Mouse (Mus musculus) intestine, embryonic 14.5 days (tissue): ENCODE results near the gene Micu1. TPM values are rescaled to one million over a fixed set of nuclear protein-coding genes. Genes with fewer than 3 reads are reported as not detected.

ENCODE experiments used
- ATAC-seq: fragments of 200-750 bp; cut with Nextera tagmentation; replicated peaks from 2 replicates; pipeline ENCODE4 v1.8.0; 2017; ENCODE audit warnings: low read depth, moderate number of reproducible peaks, moderate TSS enrichment, moderate library complexity; ENCODE audit not compliant: low FRiP score, low TSS enrichment
- DNase-seq: peaks from one replicate; pipeline ENCODE4 v3.0.0-alpha.2; 2018; ENCODE audit warnings: low spot score
- H3K27ac ChIP-seq: fragments of 300-500 bp; sonication (generic); 2 replicates; pipeline ENCODE4 v1.5.1; 2014; ENCODE audit warnings: low read depth, mild to moderate bottlenecking, control low read depth
- H3K27me3 ChIP-seq: fragments of 300-500 bp; sonication (generic); replicated peaks from 2 replicates; pipeline ENCODE4 v1.6.1; 2014; ENCODE audit warnings: low read length, control low read depth; ENCODE audit not compliant: control insufficient read depth, insufficient read depth
- H3K36me3 ChIP-seq: fragments of 300-500 bp; sonication (generic); 2 replicates; pipeline ENCODE4 v1.6.1; 2014; ENCODE audit warnings: low read length, control low read depth; ENCODE audit not compliant: control insufficient read depth, insufficient read depth
- H3K4me1 ChIP-seq: fragments of 300-500 bp; sonication (generic); replicated peaks from 2 replicates; pipeline ENCODE4 v1.6.1; 2014; ENCODE audit warnings: low read length, control low read depth, mixed read lengths; ENCODE audit not compliant: control insufficient read depth, insufficient read depth
- H3K4me2 ChIP-seq: fragments of 300-500 bp; sonication (generic); 2 replicates; pipeline ENCODE4 v1.6.1; 2014; ENCODE audit warnings: low read length
- H3K4me3 ChIP-seq: fragments of 300-500 bp; sonication (generic); 2 replicates; pipeline ENCODE4 v1.5.1; 2014; ENCODE audit warnings: low read depth, low read length, control low read depth, mixed read lengths
- H3K9ac ChIP-seq: fragments of 300-500 bp; sonication (generic); 2 replicates; pipeline ENCODE4 v1.6.1; 2014; ENCODE audit warnings: mild to moderate bottlenecking, low read length
- H3K9me3 ChIP-seq: fragments of 300-500 bp; sonication (generic); 2 replicates; pipeline ENCODE4 v1.6.1; 2016; ENCODE audit warnings: low read length, control low read depth; ENCODE audit not compliant: control insufficient read depth
- WGBS: fragments of 180-500 bp; shearing (Covaris S2); extraction: QIAGEN DNeasy Blood & Tissue Kit; methylation state at CpG from one replicate; pipeline ENCODE4 v1.1.7; 2014; 5-methylcytosine and 5-hydroxymethylcytosine counted together
- polyA plus RNA-seq: library from polyadenylated mRNA; unstranded; fragments of >200 nt; fragmentation: Nextera tagmentation; extraction: Ambion mirVana; gene quantifications from 2 replicates; pipeline ENCODE4 v1.2.1, GENCODE M21; 2014

The Micu1 gene
- polyA plus RNA-seq, 1 experiment from 2014 or later: 65.8 TPM

- H3K4me3 ChIP-seq: no peak overlapping the region
These were observed 27.0 kb downstream of the Micu1 start for GRCm38 (mm10) chr10:59729261-59729660.

GRCm38 (mm10) chr10:59729842-59730241 is 27.6 kb downstream of the Micu1 start:
- Histone ChIP-seq H3K4me1 (no peaks in the 10 kb centered on the region), H3K9ac (no peak overlapping the region), H3K9me3 (no peaks in the 10 kb centered on the region), H3K27me3 (no peaks in the 10 kb centered on the region), H3K36me3 (peaks cover 28% of the 10 kb centered on the region), H3K27ac (no peak overlapping the region), H3K4me2 (no peak overlapping the region), H3K4me3 (no peak overlapping the region)
- ATAC-seq: no peak
- DNase-seq: no peak
- WGBS: 87% methylated on average over 4 of the region's 4 CpGs

More at GRCm38 (mm10) chr10:59729261-59729660, 27.0 kb downstream of the Micu1 start:
- 88% methylated on average over 9 of the region's 9 CpGs for WGBS
- DNase-seq: no peak
- ATAC-seq: no peak
- H3K9ac ChIP-seq: no peak overlapping the region
- H3K4me1 ChIP-seq: no peaks in the 10 kb centered on the region; the same call in 1 of the 2 replicates
- no peaks in the 10 kb centered on the region for H3K9me3 ChIP-seq
- H3K27ac ChIP-seq: no peak overlapping the region
- peaks cover 28% of the 10 kb centered on the region for H3K36me3 ChIP-seq
- no peak overlapping the region for H3K4me2 ChIP-seq
- no peaks in the 10 kb centered on the region for H3K27me3 ChIP-seq

- Histone ChIP-seq H3K9me3 (no peaks in the 10 kb centered on the region), H3K4me3 (no peak overlapping the region), H3K4me2 (no peak overlapping the region), H3K4me1 (no peaks in the 10 kb centered on the region), H3K27ac (no peak overlapping the region), H3K9ac (no peak overlapping the region), H3K36me3 (peaks cover 16% of the 10 kb centered on the region), H3K27me3 (no peaks in the 10 kb centered on the region)
- no peak for ATAC-seq
- DNase-seq: no peak
- 80% methylated on average over 11 of the region's 11 CpGs for WGBS
These were observed 33.8 kb downstream of the Micu1 start for GRCm38 (mm10) chr10:59736027-59736598.

DNA sequence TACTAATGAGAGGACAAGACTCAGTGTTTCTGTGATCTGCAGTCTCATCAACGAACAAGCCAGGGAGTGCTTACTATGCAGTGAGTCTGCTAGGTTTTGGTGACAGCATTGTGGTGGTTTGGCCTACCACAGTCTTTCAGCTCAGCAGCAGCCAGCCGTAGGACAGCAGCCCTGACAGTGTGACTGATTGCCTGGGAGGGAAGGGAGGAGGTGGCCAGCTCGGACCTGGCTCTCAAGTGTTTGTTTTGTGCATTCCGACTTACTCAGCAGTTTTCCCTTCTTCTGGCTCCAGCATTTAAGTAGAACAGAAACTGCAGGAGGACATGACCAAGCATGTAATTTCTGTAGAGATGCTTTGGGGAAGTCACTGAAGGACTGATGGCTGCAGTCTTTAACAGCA is 39.2 kb downstream of the Micu1 start:
- Histone ChIP-seq H3K9me3 (no peaks in the 10 kb centered on the region), H3K4me2 (no peak overlapping the region), H3K4me3 (no peak overlapping the region), H3K27me3 (no peaks in the 10 kb centered on the region), H3K27ac (no peak overlapping the region), H3K36me3 (peaks cover 20% of the 10 kb centered on the region; the same call in 1 of the 2 replicates), H3K4me1 (no peaks in the 10 kb centered on the region), H3K9ac (no peak overlapping the region)
- WGBS: 27% methylated on average over 4 of the region's 4 CpGs
- DNase-seq (no peak), ATAC-seq (no peak)

DNA sequence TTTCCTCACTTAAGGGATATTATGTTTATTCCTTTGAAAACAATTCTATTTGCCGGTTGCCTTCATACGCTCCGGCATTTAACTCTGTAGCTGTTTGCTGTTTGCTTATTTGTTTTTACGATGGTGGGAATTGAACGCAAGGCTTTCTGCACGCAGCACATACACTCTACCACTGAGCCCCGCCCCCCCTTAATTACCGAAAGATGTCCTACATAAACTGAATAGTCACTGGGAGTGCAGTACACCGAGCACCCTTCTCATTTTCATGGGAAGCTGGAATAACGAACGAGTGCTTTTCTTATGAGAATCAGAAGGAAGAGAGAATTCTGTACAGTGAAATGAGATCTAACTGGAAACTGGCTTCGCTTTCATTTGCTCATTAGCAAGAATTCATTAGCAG is 41.1 kb downstream of the Micu1 start:
- Histone ChIP-seq H3K36me3 (peaks cover 20% of the 10 kb centered on the region; the same call in 1 of the 2 replicates), H3K27ac (no peak overlapping the region), H3K9me3 (no peaks in the 10 kb centered on the region), H3K4me2 (no peak overlapping the region), H3K27me3 (no peaks in the 10 kb centered on the region), H3K4me1 (no peaks in the 10 kb centered on the region), H3K4me3 (no peak overlapping the region), H3K9ac (no peak overlapping the region)
- ATAC-seq: no peak
- 90% methylated on average over 12 of the region's 12 CpGs for WGBS
- DNase-seq: no peak

GRCm38 (mm10) chr10:59743969-59744368 is 41.7 kb downstream of the Micu1 start:
- WGBS: 92% methylated on average over 5 of the region's 5 CpGs
- no peak for DNase-seq
- H3K9me3 ChIP-seq: no peaks in the 10 kb centered on the region
- no peaks in the 10 kb centered on the region for H3K4me1 ChIP-seq
- ATAC-seq: no peak
- peaks cover 20% of the 10 kb centered on the region; the same call in 1 of the 2 replicates for H3K36me3 ChIP-seq
- H3K27ac ChIP-seq: no peak overlapping the region
- no peak overlapping the region for H3K9ac ChIP-seq
- no peaks in the 10 kb centered on the region for H3K27me3 ChIP-seq
- no peak overlapping the region for H3K4me2 ChIP-seq
- no peak overlapping the region for H3K4me3 ChIP-seq

DNA sequence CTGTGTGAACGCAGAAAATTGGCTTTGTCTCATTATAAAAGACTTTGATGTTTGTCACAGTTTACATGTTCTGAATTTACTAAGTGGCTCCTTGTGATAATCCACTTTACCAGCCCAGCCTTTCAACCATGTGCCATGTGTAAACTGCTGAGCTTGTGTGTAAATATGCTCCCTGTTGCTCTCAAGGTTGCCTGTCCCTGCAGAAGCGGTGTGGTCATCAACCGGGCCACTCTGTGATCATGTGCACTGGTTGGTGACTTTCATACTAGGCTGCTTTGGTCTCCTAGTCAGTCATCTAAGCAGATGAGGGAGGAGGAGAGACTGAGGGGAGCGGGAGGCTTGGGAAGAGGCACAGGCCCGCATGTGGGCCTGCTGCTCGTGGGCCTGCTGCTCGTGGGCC is 45.1 kb downstream of the Micu1 start:
- no peak overlapping the region for H3K4me2 ChIP-seq
- H3K27ac ChIP-seq: no peak overlapping the region
- H3K36me3 ChIP-seq: peaks cover 19% of the 10 kb centered on the region; the same call in 1 of the 2 replicates
- H3K27me3 ChIP-seq: no peaks in the 10 kb centered on the region
- H3K4me3 ChIP-seq: no peak overlapping the region
- H3K9me3 ChIP-seq: no peaks in the 10 kb centered on the region
- no peak for DNase-seq
- H3K9ac ChIP-seq: no peak overlapping the region
- ATAC-seq: no peak
- no peaks in the 10 kb centered on the region for H3K4me1 ChIP-seq
- 83% methylated on average over 7 of the region's 7 CpGs for WGBS

DNA sequence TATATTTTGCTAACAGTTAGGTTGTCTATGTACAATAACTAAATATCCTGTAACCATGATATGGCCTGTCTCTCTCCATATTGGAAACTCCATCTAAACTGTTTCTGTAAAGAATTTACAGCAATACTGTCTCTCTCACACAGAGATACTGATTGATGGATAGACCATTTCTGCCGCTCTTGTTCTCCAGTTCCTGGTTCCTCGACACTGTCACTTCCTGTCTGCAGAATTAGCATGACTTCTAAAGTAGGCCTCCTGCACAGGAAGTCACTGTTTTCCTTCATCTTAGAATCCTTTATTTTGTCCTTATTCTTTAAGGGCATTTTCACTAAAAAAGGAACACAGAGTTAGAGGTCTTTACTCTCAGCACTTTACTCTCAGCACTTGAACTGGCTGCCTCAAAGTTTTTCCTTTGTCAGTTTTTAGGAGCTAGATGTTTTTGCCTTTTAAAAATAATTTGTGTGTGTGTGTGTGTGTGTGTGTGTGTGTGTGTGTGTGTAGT is 46.5 kb downstream of the Micu1 start:
- no peaks in the 10 kb centered on the region for H3K9me3 ChIP-seq
- no peaks in the 10 kb centered on the region for H3K27me3 ChIP-seq
- no peak overlapping the region for H3K9ac ChIP-seq
- H3K4me2 ChIP-seq: no peak overlapping the region
- WGBS: 52% methylated on average over 2 of the region's 2 CpGs
- H3K4me3 ChIP-seq: no peak overlapping the region
- H3K4me1 ChIP-seq: no peaks in the 10 kb centered on the region
- DNase-seq (no peak), ATAC-seq (no peak)
- H3K36me3 ChIP-seq: peaks cover 18% of the 10 kb centered on the region; the same call in 1 of the 2 replicates
- no peak overlapping the region for H3K27ac ChIP-seq

GRCm38 (mm10) chr10:59753538-59754069 is 51.3 kb downstream of the Micu1 start:
- ATAC-seq: no peak
- Histone ChIP-seq H3K4me1 (no peaks in the 10 kb centered on the region), H3K4me3 (no peak overlapping the region), H3K9ac (no peak overlapping the region), H3K27me3 (no peaks in the 10 kb centered on the region), H3K9me3 (no peaks in the 10 kb centered on the region), H3K4me2 (no peak overlapping the region), H3K27ac (no peak overlapping the region), H3K36me3 (peaks cover 12% of the 10 kb centered on the region; the same call in 1 of the 2 replicates)
- DNase-seq: no peak
- WGBS: 69% methylated on average over 9 of the region's 9 CpGs
